Mouse (Mus musculus) CH12.LX (cell line): ENCODE results near the gene Hnrnpa0. TPM values are rescaled to one million over a fixed set of nuclear protein-coding genes. Genes with fewer than 3 reads are reported as not detected.

Experiments used
- DNase-seq: peaks from one replicate; pipeline ENCODE4 v3.0.0-alpha.2; 2013; ENCODE audit errors: extremely low read depth
- H3K27ac ChIP-seq: 2 replicates; pipeline ENCODE4 v1.5.1; 2012; ENCODE audit warnings: low read depth, mild to moderate bottlenecking, control low read depth, moderate library complexity; ENCODE audit not compliant: insufficient read depth
- H3K27me3 ChIP-seq: replicated peaks from 2 replicates; pipeline ENCODE3; 2012; ENCODE audit warnings: inconsistent platforms
- H3K36me3 ChIP-seq, 2 experiments: replicated peaks in 1 of 2; 2 replicates each; pipeline versions ENCODE3 to v1.6.1; 2012; ENCODE audit warnings: inconsistent platforms in 1 of 2, low read length in 1 of 2, mild to moderate bottlenecking in 1 of 2, mixed read lengths in 1 of 2, moderate library complexity in 1 of 2; ENCODE audit not compliant: control insufficient read depth in 1 of 2, insufficient read depth in 1 of 2
- H3K4me1 ChIP-seq, 2 experiments: 2 replicates each; pipeline ENCODE4 v1.6.1; 2012; ENCODE audit warnings: inconsistent platforms in 1 of 2, moderate library complexity in 1 of 2; ENCODE audit not compliant: insufficient read depth in 2 of 2, control insufficient read depth in 1 of 2
- H3K4me2 ChIP-seq: 2 replicates; pipeline ENCODE4 v1.6.1; 2012; ENCODE audit warnings: low read depth, mild to moderate bottlenecking, control low read depth; ENCODE audit not compliant: poor library complexity, insufficient read depth, severe bottlenecking
- H3K4me3 ChIP-seq, 3 experiments: fragments of 150-350 bp in 1 of 3; sonication (generic) in 1 of 3; replicated peaks in 1 of 3; 2 replicates each; pipeline versions ENCODE3 to v1.5.1; 2011 to 2012; ENCODE audit warnings: low read depth in 2 of 3, low read length in 2 of 3, mild to moderate bottlenecking in 2 of 3, moderate library complexity in 2 of 3, control low read depth in 1 of 3, improper control_type of control experiment in 1 of 3, inconsistent platforms in 1 of 3, mixed read lengths in 1 of 3; ENCODE audit not compliant: poor library complexity in 1 of 3
- H3K79me2 ChIP-seq: replicated peaks from 2 replicates; pipeline ENCODE4 v1.6.1; 2012; ENCODE audit warnings: mild to moderate bottlenecking, moderate library complexity; ENCODE audit not compliant: control insufficient read depth, poor library complexity, insufficient read depth, severe bottlenecking; ENCODE audit errors: extremely low read depth
- H3K9ac ChIP-seq: 2 replicates; pipeline ENCODE4 v1.6.1; 2012; ENCODE audit warnings: low read depth, mild to moderate bottlenecking, control low read depth, moderate library complexity; ENCODE audit not compliant: insufficient read depth
- H3K9me3 ChIP-seq: replicated peaks from 2 replicates; pipeline ENCODE3; 2012; ENCODE audit warnings: low read length, inconsistent platforms, mixed read lengths
- BHLHE40 ChIP-seq: IDR thresholded peaks from 2 replicates; pipeline ENCODE4 v1.6.1; 2011; ENCODE audit warnings: mild to moderate bottlenecking, low read depth, low read length, improper control_type of control experiment
- CTCF ChIP-seq, 2 experiments: IDR thresholded peaks in 1 of 2; conservative IDR thresholded peaks in 1 of 2; 2 replicates each; pipeline ENCODE4 v1.5.1; 2011 to 2012; ENCODE audit warnings: low read depth in 2 of 2, low read length in 2 of 2, improper control_type of control experiment in 1 of 2, inconsistent platforms in 1 of 2, mild to moderate bottlenecking in 1 of 2, moderate library complexity in 1 of 2
- E2F4 ChIP-seq: IDR thresholded peaks from 2 replicates; pipeline ENCODE4 v1.6.1; 2011; ENCODE audit warnings: low read depth, low read length, improper control_type of control experiment; ENCODE audit not compliant: insufficient replicate concordance
- EP300 ChIP-seq: IDR thresholded peaks from 2 replicates; pipeline ENCODE4 v1.6.1; 2011; ENCODE audit warnings: low read length, improper control_type of control experiment
- ETS1 ChIP-seq: conservative IDR thresholded peaks from 2 replicates; pipeline ENCODE4 v1.6.1; 2012; ENCODE audit warnings: low read depth, mild to moderate bottlenecking, inconsistent platforms, low read length, improper control_type of control experiment, moderate library complexity
- JUN ChIP-seq: IDR thresholded peaks from 2 replicates; pipeline ENCODE4 v1.6.1; 2011; ENCODE audit warnings: low read depth, mild to moderate bottlenecking, low read length, improper control_type of control experiment, moderate library complexity; ENCODE audit not compliant: insufficient read depth
- JUND ChIP-seq: conservative IDR thresholded peaks from 2 replicates; pipeline ENCODE4 v1.6.1; 2011; ENCODE audit warnings: low read depth, low read length, improper control_type of control experiment
- NELFE ChIP-seq: IDR thresholded peaks from 2 replicates; pipeline ENCODE4 v1.6.1; 2011; ENCODE audit warnings: low read depth, low read length, improper control_type of control experiment
- NRF1 ChIP-seq: IDR thresholded peaks from 2 replicates; pipeline ENCODE4 v1.6.1; 2014; ENCODE audit warnings: low read depth, mild to moderate bottlenecking, inconsistent platforms, low read length, improper control_type of control experiment, moderate library complexity
- POLR2A ChIP-seq: IDR thresholded peaks from 2 replicates; pipeline ENCODE4 v1.6.1; 2011; ENCODE audit warnings: low read depth, mild to moderate bottlenecking, improper control_type of control experiment, low read length
- POLR2AphosphoS2 ChIP-seq: IDR thresholded peaks from 2 replicates; pipeline ENCODE4 v1.6.1; 2011; ENCODE audit warnings: low read depth, low read length, improper control_type of control experiment
- RAD21 ChIP-seq: IDR thresholded peaks from 2 replicates; pipeline ENCODE4 v1.6.1; 2011; ENCODE audit warnings: low read depth, mild to moderate bottlenecking, low read length, improper control_type of control experiment, moderate library complexity
- RCOR1 ChIP-seq: conservative IDR thresholded peaks from 2 replicates; pipeline ENCODE4 v1.6.1; 2012; ENCODE audit warnings: low read depth, mild to moderate bottlenecking, inconsistent platforms, low read length, improper control_type of control experiment
- SMC3 ChIP-seq: IDR thresholded peaks from 2 replicates; pipeline ENCODE4 v1.6.1; 2011; ENCODE audit warnings: low read depth, low read length, improper control_type of control experiment
- TBP ChIP-seq: conservative IDR thresholded peaks from 2 replicates; pipeline ENCODE4 v1.6.1; 2011; ENCODE audit warnings: low read depth, low read length, improper control_type of control experiment
- UBTF ChIP-seq: IDR thresholded peaks from 2 replicates; pipeline ENCODE4 v1.6.1; 2012; ENCODE audit warnings: low read depth, mild to moderate bottlenecking, inconsistent platforms, low read length, improper control_type of control experiment, moderate library complexity
- USF1 ChIP-seq: IDR thresholded peaks from 2 replicates; pipeline ENCODE4 v1.6.1; 2014; ENCODE audit warnings: low read depth, mild to moderate bottlenecking, inconsistent platforms, low read length, improper control_type of control experiment
- USF2 ChIP-seq: conservative IDR thresholded peaks from 2 replicates; pipeline ENCODE4 v1.6.1; 2011; ENCODE audit warnings: low read depth, low read length, improper control_type of control experiment
- ZC3H11A ChIP-seq: IDR thresholded peaks from 2 replicates; pipeline ENCODE4 v1.6.1; 2012; ENCODE audit warnings: low read depth, mild to moderate bottlenecking, inconsistent platforms, low read length, improper control_type of control experiment
- ZMIZ1 ChIP-seq: IDR thresholded peaks from 2 replicates; pipeline ENCODE4 v1.6.1; 2012; ENCODE audit warnings: low read depth, mild to moderate bottlenecking, inconsistent platforms, low read length, improper control_type of control experiment
- ZNF384 ChIP-seq: IDR thresholded peaks from 2 replicates; pipeline ENCODE4 v1.6.1; 2012; ENCODE audit warnings: low read depth, low read length, improper control_type of control experiment, inconsistent platforms
- dilution Hi-C: fragments of 300-500 bp; cut with MboI; formaldehyde crosslinking; loops from 2 replicates; pipeline ENCODE4 v1.14.3; 2020; ENCODE audit warnings: low sequenced_read_pairs; ENCODE audit not compliant: extremely low pct_unique_long_range_greater_than_20kb, extremely low pct_ligation_motif_present
- in situ Hi-C: fragments of 300-500 bp; cut with MboI; formaldehyde crosslinking; loops from 3 replicates; pipeline ENCODE4 v1.14.3; 2019; ENCODE audit warnings: low sequenced_read_pairs, low pct_ligation_motif_present, low pct_unique_long_range_greater_than_20kb, mixed read lengths
- polyA plus RNA-seq: library from polyadenylated mRNA; unstranded; fragments of >175 nt; gene quantifications from 2 replicates; pipeline ENCODE4 v1.2.1, GENCODE M21; 2012; ENCODE audit warnings: low read depth; ENCODE audit not compliant: insufficient read length
- total RNA-seq, 2 experiments: library from RNA; depleted of rRNA; stranded (reverse); fragments of 300-350 nt in 1 of 2; fragments of >200 nt in 1 of 2; gene quantifications; 2 replicates each; pipeline ENCODE4 v1.2.3; 2012 to 2014

Hnrnpa0 gene
- total and polyA plus RNA-seq, 3 experiments: 104 to 139 (median 126) TPM

- Histone ChIP-seq H3K9ac (no peak overlapping the region), H3K27me3 (peaks cover 6% of the 10 kb centered on the region), H3K4me2 (no peak overlapping the region), H3K9me3 (no peaks in the 10 kb centered on the region), H3K4me1 (peaks cover 0 to 18% of the 10 kb centered on the region in 2 experiments; a peak in 2 of 4 replicates), H3K79me2 (no peaks in the 10 kb centered on the region), H3K27ac (no peak overlapping the region), H3K4me3 (no peak overlapping the region), H3K36me3 (no peaks in the 10 kb centered on the region)
- DNase-seq: no peak
- dilution Hi-C loops (no loop called here), in situ Hi-C loops (no loop called here)
- TF ChIP-seq ETS1 (no peak), UBTF (no peak), CTCF (conservative IDR thresholded peaks at IDR 0.05 in 1 of 2, IDR thresholded peaks at IDR 0.05 in 1 of 2; ENCODE audit: low read depth in 2 of 2, low read length in 2 of 2) (no peak), BHLHE40 (no peak), SMC3 (no peak), EP300 (no peak), POLR2A (no peak)
These were observed 11.6 kb downstream of the Hnrnpa0 start for GRCm38 (mm10) chr13:58116801-58117200.

- DNase-seq: no peak
- in situ Hi-C loops: no loop called here
These were observed 13.1 kb downstream of the Hnrnpa0 start for GRCm38 (mm10) chr13:58115227-58115626.

More at GRCm38 (mm10) chr13:58115227-58115626, 13.1 kb downstream of the Hnrnpa0 start:
- no peaks in the 10 kb centered on the region for H3K36me3 ChIP-seq
- no peak overlapping the region for H3K9ac ChIP-seq
- no peak overlapping the region for H3K27ac ChIP-seq
- H3K9me3 ChIP-seq: no peaks in the 10 kb centered on the region
- H3K4me1 ChIP-seq: peaks cover 0 to 18% of the 10 kb centered on the region in 2 experiments; a peak in 2 of 4 replicates
- H3K79me2 ChIP-seq: no peaks in the 10 kb centered on the region
- no peak overlapping the region for H3K4me2 ChIP-seq
- dilution Hi-C loops: no loop called here
- peaks cover 6% of the 10 kb centered on the region for H3K27me3 ChIP-seq
- no peak for TF ChIP-seq JUND
- no peak for TF ChIP-seq NELFE
- no peak for TF ChIP-seq NRF1
- no peak for TF ChIP-seq USF2
- no peak for TF ChIP-seq POLR2AphosphoS2
- TF ChIP-seq BHLHE40: no peak
- no peak for TF ChIP-seq USF1
- no peak for TF ChIP-seq TBP
- no peak for TF ChIP-seq ZMIZ1
- TF ChIP-seq RAD21: no peak
- TF ChIP-seq RCOR1: no peak
- TF ChIP-seq ZC3H11A: no peak
- TF ChIP-seq ZNF384: no peak
- TF ChIP-seq JUN: no peak
- TF ChIP-seq E2F4: no peak
- TF ChIP-seq CTCF (conservative IDR thresholded peaks at IDR 0.05 in 1 of 2, IDR thresholded peaks at IDR 0.05 in 1 of 2; ENCODE audit: low read depth in 2 of 2, low read length in 2 of 2): no peak
- no peak overlapping the region for H3K4me3 ChIP-seq
